Mouse (Mus musculus) layer of hippocampus, adult 8-10 months (tissue): ENCODE measurements around the gene Stxbp4. TPM values are rescaled to one million over a fixed set of nuclear protein-coding genes. Genes with fewer than 3 reads are reported as not detected.

ENCODE experiments used
- DNase-seq, 2 experiments: peaks; one replicate each; pipeline ENCODE4 v3.0.0; 2022; ENCODE audit warnings: low spot score in 2 of 2
- total RNA-seq, 4 experiments: library from RNA; stranded (reverse); gene quantifications; 2 replicates each; pipeline ENCODE4 v1.2.4; 2022

Stxbp4 gene
- total RNA-seq, 4 experiments from 2014 or later: 12.6 to 20.2 (median 15.5) TPM

DNA sequence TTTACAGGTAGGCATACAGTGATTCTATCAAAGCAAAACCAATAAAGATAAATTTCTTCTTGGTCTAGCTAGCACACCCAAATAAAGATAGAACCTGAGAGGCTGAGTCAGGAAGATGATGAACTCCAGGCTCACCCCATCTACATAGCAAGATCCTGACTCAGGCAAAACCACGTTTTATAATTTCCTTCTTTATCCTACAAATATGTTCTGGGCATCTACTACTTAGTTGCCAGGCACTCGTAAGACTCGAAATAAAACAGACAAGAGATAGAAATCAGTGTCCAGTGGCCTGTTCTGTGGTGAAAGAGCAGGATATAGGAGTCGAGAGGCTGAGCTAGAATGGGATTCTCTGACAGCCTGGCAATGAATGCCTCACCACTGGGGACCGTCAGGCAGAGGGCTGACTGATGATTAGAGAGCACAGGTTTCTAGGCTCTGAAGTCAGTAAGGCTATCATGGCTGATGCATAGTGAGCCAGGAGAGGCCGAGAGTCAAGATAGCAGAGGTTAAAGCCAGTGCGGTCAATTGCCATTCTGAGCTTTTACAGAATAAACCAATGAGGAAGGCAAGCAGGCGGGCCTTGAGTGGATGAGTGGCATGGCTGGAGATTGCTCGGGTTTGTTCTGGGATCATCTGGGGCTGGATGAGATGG, 12.5 kb upstream of the Stxbp4 start:
- no peak for DNase-seq

DNA sequence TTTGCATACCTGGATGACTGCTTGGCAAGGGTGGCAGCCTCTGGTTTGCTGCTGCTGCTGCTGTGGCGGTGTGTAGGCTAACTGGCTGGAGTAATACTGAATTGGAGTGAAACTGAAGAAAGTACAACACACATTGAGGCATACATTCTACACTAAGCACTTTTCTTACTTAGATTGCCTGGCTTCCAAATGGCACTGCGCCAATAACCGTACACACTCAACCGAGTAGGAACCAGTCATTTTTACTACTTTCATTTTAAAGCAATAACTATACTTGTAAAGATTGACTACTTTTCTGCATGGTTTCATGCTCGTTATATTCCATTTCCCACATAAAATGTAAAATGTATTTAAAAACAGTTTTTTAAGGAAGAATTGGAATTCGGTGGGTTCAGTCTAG, 11.9 kb upstream of the Stxbp4 start:
- DNase-seq: no peak

DNA sequence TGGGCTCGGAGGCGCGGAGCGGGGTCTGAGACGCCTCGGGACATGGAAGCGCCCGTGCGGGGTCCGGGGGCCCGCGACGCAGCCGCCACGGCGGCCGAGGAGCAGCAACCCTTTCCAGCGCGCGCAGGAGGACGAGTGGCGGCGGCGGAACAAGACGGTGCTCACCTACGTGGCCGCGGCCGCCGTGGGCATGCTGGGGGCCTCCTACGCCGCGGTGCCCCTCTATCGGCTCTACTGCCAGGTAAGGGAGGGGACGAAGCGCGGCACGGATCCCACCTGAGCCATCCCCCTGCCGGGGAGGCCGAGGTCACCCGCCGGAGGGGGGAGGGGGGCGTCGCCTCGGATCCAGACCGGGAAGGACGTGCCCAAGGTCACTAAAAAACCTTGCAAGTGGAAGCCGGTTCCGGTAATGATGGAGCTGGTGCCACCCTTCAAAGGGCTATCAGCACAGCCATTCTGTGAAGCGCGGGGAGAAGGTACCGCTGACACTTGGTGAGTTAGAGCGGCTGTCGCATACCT, 487 bp upstream of the Stxbp4 start:
- no peak for DNase-seq

DNA sequence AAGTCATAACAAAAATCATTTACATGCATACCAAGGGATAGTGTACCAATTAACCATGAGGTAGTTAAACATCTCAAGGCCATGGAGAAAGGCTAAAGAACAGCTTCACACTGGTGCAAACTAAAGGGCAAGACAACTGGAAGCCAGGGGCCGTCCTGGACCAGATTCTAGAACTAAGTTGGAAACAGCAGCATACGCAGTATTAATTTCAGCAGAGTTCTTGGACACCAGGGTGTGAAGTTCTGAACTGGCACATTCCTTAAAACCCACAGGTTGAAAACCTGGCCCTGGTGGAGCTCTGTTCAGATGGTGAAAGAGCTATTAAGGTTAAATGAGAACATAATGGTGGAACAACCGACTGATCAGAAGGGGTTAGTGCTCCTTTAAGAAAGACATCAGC, 3.2 kb downstream of the Stxbp4 start:
- no peak for DNase-seq

- DNase-seq: no peak
Measured at GRCm38 (mm10) chr11:90632480-90632879, 5.4 kb downstream of the Stxbp4 start.

DNA sequence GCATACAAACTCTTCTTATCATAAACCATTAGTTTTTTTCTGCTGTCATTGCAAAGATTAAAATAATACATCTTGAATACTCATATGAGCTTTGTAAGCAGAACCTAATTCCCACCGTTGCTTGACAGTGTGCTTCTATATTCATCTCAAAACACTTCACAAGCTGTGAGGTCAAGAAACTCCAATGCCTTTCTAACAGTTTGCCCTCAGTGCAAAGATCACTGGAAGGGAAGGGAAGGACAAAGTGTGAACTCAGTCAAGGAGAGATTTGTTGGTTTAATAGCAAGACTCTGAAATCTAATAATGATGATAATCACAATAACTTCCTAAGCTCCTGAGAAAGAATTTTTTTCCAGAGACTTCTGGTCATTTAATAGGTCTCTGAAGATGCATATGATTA, 10.1 kb downstream of the Stxbp4 start:
- DNase-seq: no peak

GRCm38 (mm10) chr11:90625174-90625573, 12.7 kb downstream of the Stxbp4 start:
- no peak for DNase-seq

- DNase-seq: peak in 1 of 2 experiments; percentile 27
Measured at GRCm38 (mm10) chr11:90623477-90623876, 14.4 kb downstream of the Stxbp4 start.

DNA sequence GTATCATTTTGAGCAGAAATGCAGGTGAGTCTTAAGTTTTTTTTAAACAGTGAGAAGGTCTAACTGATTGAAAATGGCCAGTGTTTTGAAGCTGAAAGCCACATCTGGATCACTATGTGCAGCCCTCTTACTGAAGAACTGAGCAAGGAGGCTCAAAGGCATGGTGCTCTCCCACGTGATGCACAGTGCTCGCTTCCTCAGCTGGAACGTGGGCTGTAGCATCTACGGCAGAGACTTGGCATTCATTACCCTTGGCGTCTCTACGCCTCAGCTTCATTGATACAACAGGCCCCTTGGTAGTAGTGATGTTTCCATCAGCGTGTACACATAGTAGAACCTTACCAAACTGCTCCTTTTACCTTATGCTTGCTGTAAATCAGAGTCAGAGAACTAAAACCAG, 15.4 kb downstream of the Stxbp4 start:
- no peak for DNase-seq

- no peak for DNase-seq
Measured at GRCm38 (mm10) chr11:90622044-90622443, 15.8 kb downstream of the Stxbp4 start.

DNA sequence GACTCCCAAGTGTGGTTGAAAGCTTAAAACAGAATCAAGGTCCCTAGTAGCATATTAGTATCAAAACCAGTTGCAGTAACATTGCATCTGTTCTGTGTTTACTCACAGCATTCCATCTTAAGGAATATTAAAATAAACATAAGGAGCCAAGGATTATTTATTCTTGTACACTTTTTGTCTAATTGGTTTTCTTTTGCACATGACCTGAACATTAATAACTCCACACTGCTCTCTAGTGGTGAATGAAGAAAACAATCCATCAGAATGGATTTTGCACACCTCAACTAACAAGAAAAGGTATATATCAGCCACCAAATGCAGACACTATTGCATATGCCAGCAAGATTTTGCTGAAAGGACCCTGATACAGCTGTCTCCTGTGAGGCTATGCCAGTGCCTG, 21.5 kb downstream of the Stxbp4 start:
- DNase-seq: no peak

DNA sequence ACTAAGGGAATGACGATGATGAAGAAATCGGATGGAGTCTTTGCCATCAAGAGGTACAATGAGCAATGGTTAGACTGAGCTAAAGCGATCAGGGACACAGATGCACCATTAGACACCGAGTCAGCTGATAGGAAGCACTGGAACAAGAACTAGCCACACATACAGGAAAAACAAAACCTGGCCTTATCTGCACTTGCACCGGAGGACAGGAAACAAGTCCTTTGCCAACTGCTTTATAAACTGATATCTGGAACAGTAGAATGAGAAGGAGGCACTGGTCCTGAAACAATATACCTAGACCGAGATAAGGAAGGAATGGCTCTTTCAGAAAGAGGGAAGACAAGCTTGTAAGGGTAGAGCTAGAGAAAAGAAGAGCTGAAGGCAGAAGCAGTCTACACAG, 23.1 kb downstream of the Stxbp4 start:
- DNase-seq: no peak

- DNase-seq: no peak
Measured at GRCm38 (mm10) chr11:90612118-90612517, 25.8 kb downstream of the Stxbp4 start.

DNA sequence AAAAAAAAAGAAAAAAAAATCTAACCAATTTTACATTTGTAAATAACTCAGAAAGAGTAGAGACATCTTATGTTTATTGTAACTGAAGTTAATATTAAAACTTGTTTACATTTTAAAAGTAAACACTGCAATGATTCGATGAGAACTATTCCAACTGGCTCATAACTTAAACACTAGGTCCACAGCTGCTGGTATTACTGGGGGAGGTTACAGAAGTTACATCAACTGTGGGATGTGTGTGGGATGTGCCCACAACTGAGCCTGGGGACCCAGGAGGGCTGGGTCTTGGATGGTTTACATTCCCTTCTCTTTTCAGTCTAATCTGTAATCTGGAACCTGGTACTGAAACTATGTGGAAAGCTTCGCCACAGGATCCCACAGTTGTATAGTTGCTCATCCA, 34.8 kb downstream of the Stxbp4 start:
- DNase-seq: no peak

DNA sequence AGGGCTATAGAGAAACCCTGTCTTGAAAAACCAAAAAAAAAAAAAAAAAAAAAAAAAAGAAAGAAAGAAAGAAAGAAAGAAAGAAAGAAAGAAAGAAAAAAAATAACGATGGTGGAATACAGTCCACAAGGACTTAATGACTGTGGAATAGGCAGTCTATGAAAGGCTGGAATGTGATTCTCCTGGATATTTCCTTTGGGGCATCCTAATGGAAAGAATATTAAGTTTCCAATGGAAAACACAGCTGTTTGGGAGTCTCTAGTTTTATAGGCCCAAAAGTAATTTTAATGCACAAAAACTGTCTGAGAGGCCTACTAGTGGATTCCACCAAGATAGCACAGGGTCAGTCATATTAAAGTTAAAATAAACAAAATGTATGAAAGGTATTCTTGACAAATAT, 42.1 kb downstream of the Stxbp4 start:
- DNase-seq: no peak

GRCm38 (mm10) chr11:90590996-90591395, 46.9 kb downstream of the Stxbp4 start:
- no peak for DNase-seq

GRCm38 (mm10) chr11:90586203-90586602, 51.7 kb downstream of the Stxbp4 start:
- no peak for DNase-seq

DNA sequence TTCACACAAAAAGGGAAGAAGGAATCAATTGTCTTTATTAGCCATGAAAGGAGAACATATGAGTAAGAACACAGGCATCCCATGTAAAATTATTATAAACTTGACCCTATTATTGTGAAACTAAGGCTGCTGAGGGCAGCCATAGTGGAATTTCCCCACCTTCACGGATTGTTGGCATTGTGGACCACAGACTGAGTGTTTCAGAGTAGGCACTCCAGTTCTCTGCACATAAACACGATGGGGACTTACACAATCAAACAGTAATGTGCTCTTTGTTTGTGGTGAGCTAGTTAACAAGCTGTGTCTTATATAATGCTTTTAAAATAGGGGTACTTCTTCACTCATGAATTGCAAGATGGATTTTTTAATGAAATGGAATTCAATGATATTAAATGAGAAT, 52.1 kb downstream of the Stxbp4 start:
- DNase-seq: no peak

- DNase-seq: no peak
Measured at GRCm38 (mm10) chr11:90577057-90577780, 60.7 kb downstream of the Stxbp4 start.

- DNase-seq: no peak
Measured at GRCm38 (mm10) chr11:90576282-90576972, 61.5 kb downstream of the Stxbp4 start.

DNA sequence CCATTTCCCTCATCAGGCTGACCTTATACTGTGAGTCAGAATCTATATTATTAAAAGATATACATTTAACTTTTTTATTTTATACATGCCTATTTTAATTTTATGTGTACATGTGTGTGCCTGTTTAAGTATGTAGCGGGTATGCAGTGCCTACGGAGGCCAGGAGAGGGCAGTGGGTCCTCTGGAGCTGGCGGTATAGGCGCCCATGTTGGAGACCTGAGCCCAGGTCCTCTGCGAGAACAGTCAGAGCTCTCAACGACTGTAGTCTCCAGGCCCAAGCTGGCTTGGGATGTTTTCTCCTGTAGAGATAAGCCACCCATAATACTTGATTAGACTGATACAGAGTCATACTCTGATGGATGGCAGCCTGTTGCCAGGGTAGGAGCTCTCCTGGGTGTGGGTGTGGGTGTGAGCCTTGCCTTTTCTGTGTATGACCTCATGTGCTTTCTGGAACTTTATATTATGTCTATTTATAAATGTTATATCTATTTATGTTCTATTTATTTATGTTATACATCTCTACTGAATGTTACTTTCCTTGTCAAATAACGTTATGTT, 62.3 kb downstream of the Stxbp4 start:
- no peak for DNase-seq

DNA sequence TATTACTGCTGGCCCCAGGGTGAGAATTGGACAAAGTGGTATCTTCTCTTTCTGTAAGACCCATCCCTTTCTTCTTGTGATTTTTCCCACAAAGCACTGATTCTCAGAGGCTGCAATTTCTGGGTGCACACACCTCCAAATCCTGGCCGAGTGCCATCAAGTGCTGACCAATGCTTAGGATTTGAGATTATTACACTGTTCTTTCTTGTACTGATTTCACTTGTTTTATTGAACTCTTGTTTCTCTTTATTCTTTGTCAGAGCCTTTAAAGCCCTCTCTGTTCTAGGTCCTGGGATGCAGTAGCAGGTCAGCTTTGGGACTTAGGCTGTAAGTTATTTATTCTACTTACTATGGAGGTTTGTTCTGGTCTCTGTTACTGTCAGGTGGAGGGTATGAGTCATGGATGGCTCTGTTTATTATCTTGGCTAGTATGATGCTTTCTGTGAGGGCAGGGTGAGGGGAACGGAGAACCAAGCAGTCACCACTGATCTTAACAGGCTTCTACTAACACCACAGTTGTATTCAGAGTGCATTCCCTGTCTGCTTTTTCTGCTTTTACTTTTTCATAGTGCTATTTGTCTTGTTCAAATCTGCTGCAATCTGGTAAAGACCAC, 67.1 kb downstream of the Stxbp4 start:
- DNase-seq: no peak
